Mouse (Mus musculus) cortical plate, adult 2 months (tissue): ENCODE results near the gene Got1. TPM values are rescaled to one million over a fixed set of nuclear protein-coding genes. Genes with fewer than 3 reads are reported as not detected.
"Not testable (repeated sequence)": the region's sequence is repeated elsewhere in the genome, so short reads cannot be mapped to it uniquely, and the experiment has no call there.

Experiments used
- H3K27ac ChIP-seq: fragments of 200-500 bp; 2 replicates; pipeline ENCODE4 v1.5.1; 2012; ENCODE audit warnings: low read length, control low read depth, inconsistent platforms; ENCODE audit not compliant: insufficient read depth
- H3K4me1 ChIP-seq: fragments of 200-500 bp; 2 replicates; pipeline ENCODE4 v1.6.1; 2011; ENCODE audit warnings: low read length; ENCODE audit not compliant: control insufficient read depth, insufficient read depth
- H3K4me3 ChIP-seq: fragments of 200-500 bp; 2 replicates; pipeline ENCODE4 v1.5.1; 2011; ENCODE audit warnings: mild to moderate bottlenecking, low read length, control low read depth; ENCODE audit not compliant: insufficient read depth
- CTCF ChIP-seq: fragments of 200-500 bp; IDR thresholded peaks from 2 replicates; pipeline ENCODE4 v1.5.1; 2011; ENCODE audit warnings: mild to moderate bottlenecking, control low read depth, low read length; ENCODE audit not compliant: insufficient read depth; ENCODE audit errors: extremely low read depth
- POLR2A ChIP-seq: fragments of 200-500 bp; IDR thresholded peaks from 2 replicates; pipeline ENCODE4 v1.6.1; 2011; ENCODE audit warnings: mild to moderate bottlenecking, low read length, control low read depth; ENCODE audit not compliant: insufficient read depth; ENCODE audit errors: extremely low read depth
- polyA plus RNA-seq: library from polyadenylated mRNA; depleted of rRNA; stranded (reverse); fragments of >200 nt; gene quantifications from 2 replicates; pipeline ENCODE4 v1.2.3, GENCODE M21; 2012

Gene Got1
- polyA plus RNA-seq, 1 experiment: 366 TPM

- no peak overlapping the region for H3K4me3 ChIP-seq
- TF ChIP-seq CTCF (no peak), POLR2A (no peak)
- peaks cover 21% of the 10 kb centered on the region for H3K4me1 ChIP-seq
- H3K27ac ChIP-seq: no peak overlapping the region
Measured at GRCm38 (mm10) chr19:43515668-43516396, 8.6 kb downstream of the Got1 start.

DNA sequence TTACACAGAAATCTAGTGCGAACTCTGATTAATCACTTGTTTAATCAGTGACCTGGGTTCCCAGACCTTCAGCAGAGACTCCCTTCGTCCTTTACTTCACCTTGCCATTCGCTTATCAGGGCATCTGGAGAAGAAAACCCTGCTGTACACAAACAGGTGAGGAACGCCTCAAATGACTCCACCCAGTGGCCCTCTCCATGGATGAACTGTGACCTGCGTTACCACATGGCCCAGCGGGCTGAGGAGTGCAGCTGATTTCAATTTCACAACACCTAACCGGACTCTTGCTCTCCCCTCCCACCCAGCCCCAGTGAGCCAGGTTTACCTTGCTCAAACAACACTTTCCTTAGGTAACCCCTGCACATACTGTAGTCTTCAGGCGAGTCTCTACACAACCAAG, 10.5 kb downstream of the Got1 start:
- TF ChIP-seq POLR2A: no peak
- no peak for TF ChIP-seq CTCF
- Histone ChIP-seq H3K27ac (no peak overlapping the region), H3K4me3 (no peak overlapping the region), H3K4me1 (peaks cover 18% of the 10 kb centered on the region)

- H3K4me3 ChIP-seq: no peak overlapping the region
- no peak overlapping the region for H3K27ac ChIP-seq
- no peak for TF ChIP-seq CTCF
- TF ChIP-seq POLR2A: no peak
- peaks cover 12% of the 10 kb centered on the region for H3K4me1 ChIP-seq
Measured at GRCm38 (mm10) chr19:43511621-43512620, 12.5 kb downstream of the Got1 start.

- H3K27ac ChIP-seq: no peak overlapping the region
- TF ChIP-seq POLR2A (no peak), CTCF (no peak)
- peaks cover 11% of the 10 kb centered on the region for H3K4me1 ChIP-seq
Measured at GRCm38 (mm10) chr19:43510436-43511220, 13.8 kb downstream of the Got1 start.

DNA sequence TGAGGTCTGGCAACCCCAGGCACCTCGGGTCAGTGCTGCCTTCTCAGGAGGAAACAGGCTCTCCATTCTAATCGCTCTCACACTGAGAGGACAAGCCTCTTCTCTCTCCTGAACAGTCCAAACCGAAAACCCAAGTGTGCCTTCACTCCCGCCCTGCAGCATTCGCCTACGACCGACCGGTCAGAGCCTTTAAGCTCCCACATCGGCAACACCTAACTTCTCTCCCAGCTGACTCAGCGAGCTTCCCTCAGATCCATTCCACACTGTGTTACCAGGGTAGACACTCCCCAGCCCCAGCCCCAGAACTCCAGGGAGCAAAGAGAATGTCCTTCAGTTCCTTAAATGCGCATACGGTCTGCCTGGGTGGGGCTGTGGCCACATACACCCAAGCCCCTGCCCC, 19.0 kb downstream of the Got1 start:
- no peak overlapping the region for H3K27ac ChIP-seq
- TF ChIP-seq POLR2A (no peak), CTCF (no peak)

More at GRCm38 (mm10) chr19:43510436-43511220, 13.8 kb downstream of the Got1 start:
- no peak overlapping the region for H3K4me3 ChIP-seq

GRCm38 (mm10) chr19:43503593-43503992, 20.8 kb downstream of the Got1 start:
- not testable (repeated sequence) for H3K4me1 ChIP-seq, H3K27ac ChIP-seq, H3K4me3 ChIP-seq

More for the DNA sequence above, 19.0 kb downstream of the Got1 start:
- Histone ChIP-seq H3K4me3 (no peak overlapping the region), H3K4me1 (no peaks in the 10 kb centered on the region)

DNA sequence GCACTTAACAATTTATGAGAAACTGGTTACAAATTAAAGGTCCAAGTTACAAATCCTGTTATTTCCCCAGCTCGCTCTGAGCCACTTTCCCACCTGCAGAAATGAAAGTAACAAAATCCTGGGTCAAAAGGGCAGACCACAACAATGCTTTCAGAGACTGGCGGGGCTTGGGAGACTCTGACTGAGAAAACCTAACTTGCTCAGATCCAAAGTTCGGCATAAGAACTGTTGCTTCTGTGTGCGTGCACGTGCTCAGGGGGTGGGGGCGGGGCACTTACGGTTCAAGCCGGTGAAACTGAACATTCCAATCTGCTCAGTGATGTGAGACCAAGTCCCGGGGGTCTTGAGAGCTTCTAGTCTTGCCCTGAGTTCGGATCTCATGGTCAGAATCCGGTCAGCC, 21.8 kb downstream of the Got1 start:
- no peak for TF ChIP-seq POLR2A
- TF ChIP-seq CTCF: no peak
- H3K4me3 ChIP-seq: no peak overlapping the region

DNA sequence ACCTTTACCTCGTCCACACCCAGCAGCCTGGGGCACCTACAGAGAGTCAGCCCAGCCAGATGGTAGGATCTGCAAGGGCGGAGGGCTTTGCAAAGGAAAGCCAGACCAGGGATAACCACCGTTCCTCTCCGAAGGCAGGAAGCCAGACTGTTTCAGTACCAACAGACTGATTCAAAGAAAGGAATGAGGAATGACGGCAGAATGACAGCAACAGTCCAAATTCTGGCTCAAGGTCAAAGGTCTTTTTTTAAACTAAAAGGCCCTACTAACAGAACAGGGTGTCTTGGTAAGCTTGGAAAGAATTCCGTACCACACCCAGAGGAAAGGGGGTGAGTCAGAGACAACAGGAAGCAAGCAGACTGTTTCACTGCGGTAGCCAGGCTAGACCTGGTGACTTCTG, 25.5 kb downstream of the Got1 start:
- Histone ChIP-seq H3K27ac (no peak overlapping the region), H3K4me3 (no peak overlapping the region), H3K4me1 (no peaks in the 10 kb centered on the region)
- no peak for TF ChIP-seq CTCF
- TF ChIP-seq POLR2A: no peak

More for the DNA sequence above, 21.8 kb downstream of the Got1 start:
- no peaks in the 10 kb centered on the region for H3K4me1 ChIP-seq
- no peak overlapping the region for H3K27ac ChIP-seq

DNA sequence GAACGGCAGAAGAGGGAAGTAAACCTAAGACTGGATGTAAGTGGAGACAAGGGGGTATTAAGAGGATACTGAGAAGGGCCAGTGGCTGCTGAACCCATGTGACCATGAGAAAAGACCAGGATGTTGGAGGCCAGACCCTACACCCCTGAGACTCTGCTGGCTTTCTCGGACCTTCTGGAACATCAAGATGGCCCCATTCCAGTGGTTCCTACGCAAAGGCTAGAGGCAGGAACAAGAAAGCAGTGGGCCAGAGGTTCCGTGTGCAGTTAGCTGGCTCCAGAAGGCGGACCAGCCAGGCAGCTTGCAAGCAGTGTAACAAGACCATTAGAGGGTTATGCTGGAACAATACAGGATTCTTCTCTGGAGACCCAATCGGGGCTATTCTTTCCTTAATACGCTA, 27.0 kb downstream of the Got1 start:
- Histone ChIP-seq H3K4me3 (no peak overlapping the region), H3K27ac (no peak overlapping the region), H3K4me1 (no peaks in the 10 kb centered on the region)
- TF ChIP-seq CTCF: no peak
- no peak for TF ChIP-seq POLR2A
